Mouse (Mus musculus) MN1 (cell line): Measurements from ENCODE around the gene Slc23a4.

Experiments used
- DNase-seq: peaks from one replicate; pipeline ENCODE4 v3.0.0-alpha.2; 2016; ENCODE audit warnings: low spot score

The Slc23a4 gene

GRCm38 (mm10) chr6:34955862-34956241, 32.4 kb downstream of the Slc23a4 start:
- DNase-seq, result peak; percentile 16

DNA sequence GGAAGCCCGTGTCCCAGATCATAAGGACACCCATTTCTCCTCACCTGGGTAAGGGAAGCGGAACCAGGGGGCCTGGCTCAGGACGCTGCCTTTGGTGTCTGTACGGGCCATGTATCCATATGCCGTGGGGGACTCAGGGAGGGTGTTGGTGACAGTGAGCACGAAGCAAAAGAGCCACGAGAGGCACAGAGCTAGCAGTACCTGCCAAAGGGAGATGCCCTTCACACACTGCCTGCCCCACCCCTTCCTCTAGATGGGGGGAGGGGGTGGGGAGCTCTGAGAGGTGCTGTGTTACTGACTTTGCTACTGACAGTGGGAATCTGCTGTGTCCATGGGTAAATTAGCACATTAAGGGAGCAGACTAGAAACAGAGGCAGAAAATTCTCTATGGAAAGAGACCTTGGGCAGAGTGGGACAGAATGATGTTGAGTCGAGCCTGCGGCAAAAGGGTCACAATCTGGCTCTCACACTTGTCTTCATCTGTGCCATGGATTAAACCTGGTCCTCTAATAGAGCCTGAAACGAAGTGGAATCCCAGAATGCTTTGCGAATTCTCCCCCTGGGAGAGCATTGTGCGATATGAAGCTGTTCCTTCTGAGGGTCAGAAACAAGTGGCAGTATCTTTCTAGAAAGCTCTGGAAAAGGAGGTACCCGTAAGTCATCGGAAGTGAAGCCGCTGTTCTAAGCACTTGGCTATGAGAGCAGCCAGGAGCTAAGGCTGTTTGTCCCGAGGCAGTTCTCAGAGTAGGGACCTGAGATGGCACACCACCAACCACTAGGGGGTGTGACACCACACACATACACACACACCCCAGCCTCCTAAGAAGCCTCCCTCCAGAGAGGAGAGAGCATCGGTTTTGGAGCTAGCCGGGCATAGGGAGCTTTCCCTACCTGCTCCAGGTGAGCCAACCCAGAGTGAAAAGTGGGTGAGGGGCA, 33.0 kb downstream of the Slc23a4 start:
- DNase-seq, result peak; percentile 53

DNA sequence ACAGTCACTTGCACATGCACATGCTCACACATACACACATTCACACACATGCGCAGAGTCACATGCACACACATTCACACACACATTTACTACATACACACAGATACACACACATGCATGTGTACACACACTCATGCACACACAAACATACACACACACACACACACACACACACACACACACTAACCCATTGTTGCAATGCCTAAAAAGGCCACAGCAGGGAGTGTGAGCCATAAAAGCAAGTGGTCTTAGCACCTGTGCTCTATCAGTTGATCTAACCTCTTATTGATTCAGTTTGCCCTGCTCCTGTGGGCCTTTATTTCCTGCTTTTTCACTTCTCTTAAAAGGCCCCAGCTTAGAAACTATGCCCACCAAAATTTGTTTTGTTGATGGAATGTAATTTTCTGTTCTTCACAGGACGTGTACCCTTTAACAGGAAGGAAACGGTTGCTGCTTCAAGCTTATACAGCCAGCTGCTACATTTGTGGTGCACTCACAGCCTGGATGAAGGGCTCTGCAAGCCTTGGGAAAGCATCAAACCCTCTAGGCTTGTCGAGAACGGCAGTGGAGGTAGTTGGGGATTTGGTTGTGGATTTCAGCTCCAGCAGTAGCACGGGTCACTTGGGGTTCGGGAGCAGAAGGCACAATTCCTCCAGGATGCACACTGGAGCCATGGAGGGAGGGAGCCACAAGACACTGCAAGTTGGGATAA, 36.1 kb downstream of the Slc23a4 start:
- DNase-seq, result no peak

GRCm38 (mm10) chr6:34951518-34951917, 36.7 kb downstream of the Slc23a4 start:
- no peak for DNase-seq

- no peak for DNase-seq
These were observed 39.7 kb downstream of the Slc23a4 start for GRCm38 (mm10) chr6:34948461-34948860.

DNA sequence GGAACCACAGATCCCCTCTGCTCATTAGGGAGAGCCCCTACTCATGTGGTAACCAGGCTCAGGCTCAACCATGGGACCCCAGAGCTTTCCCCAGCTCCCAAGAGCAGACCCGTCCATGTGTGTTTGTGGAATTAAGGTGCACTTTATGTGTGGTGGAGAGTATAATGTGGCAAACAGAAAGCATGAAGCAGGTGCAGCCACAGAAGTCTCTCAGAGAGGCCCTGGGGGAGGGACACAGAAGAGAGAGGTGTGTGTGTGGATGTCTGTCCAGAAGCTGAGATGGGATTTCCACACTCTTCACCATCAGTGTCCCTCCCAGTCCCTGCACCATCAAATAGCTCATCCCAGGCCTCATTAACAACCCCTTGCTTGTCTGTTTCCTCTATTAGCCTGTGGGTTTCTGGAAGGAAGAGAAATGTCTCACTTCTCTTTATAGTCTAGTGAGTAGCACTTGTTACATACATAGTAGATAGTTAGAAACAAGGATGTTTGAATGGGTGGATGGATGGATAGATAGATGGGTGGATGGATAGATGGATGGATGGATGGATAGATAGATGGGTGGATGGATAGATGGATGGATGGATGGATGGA, 41.6 kb downstream of the Slc23a4 start:
- DNase-seq, result no peak

DNA sequence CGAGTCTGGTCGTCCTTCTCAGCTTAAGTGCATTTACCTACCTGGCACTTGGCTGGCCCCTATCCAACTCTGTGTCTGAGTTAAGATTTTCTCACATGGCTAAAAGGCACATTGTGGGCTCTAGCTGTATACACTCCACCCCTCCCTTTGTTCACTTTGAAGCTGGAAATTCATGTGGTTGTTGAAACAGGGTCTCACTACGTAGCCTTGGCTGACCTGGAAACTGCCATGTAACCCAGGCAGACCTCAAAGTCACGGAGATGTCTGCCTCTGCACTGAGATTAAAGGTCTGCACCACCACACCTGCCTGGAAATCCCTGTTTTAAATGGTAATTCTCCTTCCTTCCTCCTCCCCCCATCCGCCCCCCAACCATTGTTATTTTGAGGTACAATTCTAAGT, 44.7 kb downstream of the Slc23a4 start:
- no peak for DNase-seq

DNA sequence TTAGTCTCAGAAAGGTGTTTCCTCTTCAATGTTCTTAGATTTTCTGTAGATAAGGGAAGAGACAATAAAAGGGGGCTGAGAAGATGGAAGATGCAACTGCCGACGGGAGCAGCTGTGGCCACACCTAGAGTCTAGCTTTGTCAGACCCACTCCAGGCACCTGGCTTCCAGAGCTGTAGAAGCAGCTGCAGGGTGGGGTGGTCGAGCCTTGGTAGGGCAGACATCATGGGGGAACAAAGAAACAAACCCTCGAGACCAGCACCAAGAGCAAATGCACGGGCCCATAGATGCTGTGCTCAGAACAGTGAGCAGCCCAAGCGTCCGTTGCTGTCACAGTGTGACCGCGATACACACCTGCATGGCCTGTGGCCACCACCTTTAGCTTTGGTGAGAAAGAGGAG, 45.8 kb downstream of the Slc23a4 start:
- no peak for DNase-seq

- no peak for DNase-seq
These were observed 46.7 kb downstream of the Slc23a4 start for GRCm38 (mm10) chr6:34941496-34941895.

GRCm38 (mm10) chr6:34939451-34939850, 48.8 kb downstream of the Slc23a4 start:
- DNase-seq, result no peak

GRCm38 (mm10) chr6:34938929-34939325, 49.3 kb downstream of the Slc23a4 start:
- peak; percentile 9 for DNase-seq

GRCm38 (mm10) chr6:34938280-34938928, 49.8 kb downstream of the Slc23a4 start:
- no peak for DNase-seq

DNA sequence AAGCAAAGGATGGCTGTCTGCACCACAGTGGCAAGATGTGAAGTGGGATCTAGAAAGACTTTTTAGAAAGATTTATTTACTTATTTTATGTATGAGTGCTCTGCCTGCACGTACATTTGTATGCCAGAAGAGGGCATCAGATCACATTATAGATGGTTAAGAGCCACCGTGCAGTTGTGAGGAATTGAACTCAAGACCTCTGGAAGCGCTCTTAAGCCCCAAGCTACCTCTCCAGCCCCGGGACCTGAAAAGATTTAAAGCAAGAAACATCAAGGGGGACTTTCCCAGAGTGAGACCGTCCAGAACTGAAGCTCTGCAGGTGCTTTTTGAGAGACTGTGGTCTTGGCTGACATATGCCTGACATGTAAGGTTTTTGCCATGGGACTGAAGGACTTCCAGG, 51.5 kb downstream of the Slc23a4 start:
- no peak for DNase-seq

DNA sequence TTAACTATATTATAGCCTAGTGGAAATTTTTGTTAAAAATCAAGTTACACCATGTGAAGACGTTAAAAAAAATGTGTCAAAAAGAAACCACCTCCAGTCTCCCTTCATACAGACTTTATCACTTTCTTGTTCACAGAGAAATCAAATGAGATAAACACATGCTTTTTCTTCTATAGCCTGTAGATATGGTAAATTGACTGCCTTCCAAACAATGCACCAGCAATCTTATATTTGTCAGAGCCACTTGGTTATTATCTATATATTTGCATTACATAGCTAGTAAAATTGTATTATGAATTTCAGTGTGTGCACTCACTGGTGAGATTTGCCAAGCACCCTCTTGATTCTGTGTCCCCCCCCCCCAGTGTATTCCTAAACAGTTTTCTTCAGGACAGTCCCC, 55.6 kb downstream of the Slc23a4 start:
- no peak for DNase-seq

DNA sequence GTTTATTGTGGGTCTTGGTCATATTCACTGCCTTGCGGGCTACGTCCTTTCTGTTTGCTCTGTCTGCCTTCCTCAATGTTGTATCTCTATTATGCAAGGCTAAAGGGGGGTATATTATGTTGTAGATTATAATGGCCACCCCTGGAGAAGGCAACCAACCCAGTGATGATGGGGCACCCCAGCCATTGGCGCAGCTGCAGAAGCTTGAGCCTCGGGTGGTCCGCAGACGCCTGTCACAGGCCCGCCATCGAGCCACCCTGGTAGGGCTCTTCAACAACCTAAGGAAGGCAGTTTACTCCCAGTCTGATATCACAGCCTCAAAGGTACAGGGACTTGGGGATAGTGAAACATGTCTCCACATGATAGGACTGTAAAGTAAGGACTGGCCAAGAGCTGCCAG, 60.6 kb downstream of the Slc23a4 start:
- DNase-seq, result no peak

DNA sequence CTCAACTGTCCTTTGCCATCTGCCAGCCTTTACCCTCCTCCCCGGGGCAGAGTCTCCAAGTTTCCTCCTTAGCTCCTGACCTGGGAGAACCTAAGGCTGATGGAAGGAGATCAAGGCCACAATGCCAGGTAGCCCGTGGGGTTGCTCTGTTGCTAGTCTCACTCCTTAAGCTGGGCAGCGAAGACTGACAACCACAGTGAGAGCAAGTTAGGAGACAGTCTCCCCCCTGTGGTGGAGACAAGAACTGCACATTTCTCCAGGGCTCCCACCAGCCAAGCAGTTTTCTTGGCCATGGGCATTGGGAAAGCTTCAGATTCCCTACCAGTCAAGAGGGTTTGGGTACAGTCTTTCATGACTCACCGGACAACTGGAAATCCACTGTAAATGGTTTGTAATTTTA, 61.0 kb downstream of the Slc23a4 start:
- DNase-seq, result peak; percentile 64

- DNase-seq, result peak; percentile 66
These were observed 66.3 kb downstream of the Slc23a4 start for GRCm38 (mm10) chr6:34921941-34922340.

GRCm38 (mm10) chr6:34920631-34921030, 67.6 kb downstream of the Slc23a4 start:
- DNase-seq, result no peak

GRCm38 (mm10) chr6:34919956-34920355, 68.2 kb downstream of the Slc23a4 start, which contains the start of gene Stra8:
TSS of gene Stra8 (plus strand) at chr6:34920163.
- DNase-seq, result no peak

DNA sequence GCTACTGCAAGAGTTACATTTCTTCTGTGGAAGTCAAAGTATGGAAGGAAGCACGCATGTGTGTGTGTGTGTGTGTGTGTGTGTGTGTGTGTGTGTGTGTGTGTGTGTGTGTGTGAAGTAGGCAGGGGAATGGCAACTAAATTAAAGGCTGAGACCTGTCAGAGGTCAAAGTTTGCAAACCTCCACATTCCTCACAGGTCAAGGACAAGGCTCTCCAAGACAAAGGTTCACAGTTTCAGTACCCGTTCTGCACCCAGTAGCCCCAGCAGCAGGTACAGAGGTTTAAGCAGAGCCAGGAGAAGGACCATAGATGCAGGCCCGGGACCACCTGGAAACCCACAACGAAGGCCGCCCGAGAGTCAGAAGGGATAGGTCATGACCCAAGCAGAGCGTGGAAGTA, 69.1 kb downstream of the Slc23a4 start:
- no peak for DNase-seq

- DNase-seq, result no peak
These were observed 73.7 kb downstream of the Slc23a4 start for GRCm38 (mm10) chr6:34914462-34914861.

- no peak for DNase-seq
These were observed 74.7 kb downstream of the Slc23a4 start for GRCm38 (mm10) chr6:34913341-34914040.
